Mouse (Mus musculus) ovary, postnatal 14 days (tissue): ENCODE data around the gene Ppp1r9b.
"Not testable (repeated sequence)": the region's sequence is repeated elsewhere in the genome, so short reads cannot be mapped to it uniquely, and the experiment has no call there.

Experiments
- DNase-seq: peaks from one replicate; pipeline ENCODE4 v3.0.0; 2022; ENCODE audit warnings: low spot score

Gene Ppp1r9b

GRCm38 (mm10) chr11:94990749-94991577 lies at the start of gene Ppp1r9b:
Gene Ppp1r9b (plus strand): TSS chr11:94991035.
- DNase-seq = peak; percentile 89

- no peak for DNase-seq
Measured at GRCm38 (mm10) chr11:94941121-94941520, 49.7 kb upstream of the Ppp1r9b start.

GRCm38 (mm10) chr11:94941776-94942175 lies 49.1 kb upstream of the Ppp1r9b start:
- DNase-seq = no peak

- DNase-seq = no peak
Measured at GRCm38 (mm10) chr11:94942282-94943023, 48.4 kb upstream of the Ppp1r9b start.

DNA sequence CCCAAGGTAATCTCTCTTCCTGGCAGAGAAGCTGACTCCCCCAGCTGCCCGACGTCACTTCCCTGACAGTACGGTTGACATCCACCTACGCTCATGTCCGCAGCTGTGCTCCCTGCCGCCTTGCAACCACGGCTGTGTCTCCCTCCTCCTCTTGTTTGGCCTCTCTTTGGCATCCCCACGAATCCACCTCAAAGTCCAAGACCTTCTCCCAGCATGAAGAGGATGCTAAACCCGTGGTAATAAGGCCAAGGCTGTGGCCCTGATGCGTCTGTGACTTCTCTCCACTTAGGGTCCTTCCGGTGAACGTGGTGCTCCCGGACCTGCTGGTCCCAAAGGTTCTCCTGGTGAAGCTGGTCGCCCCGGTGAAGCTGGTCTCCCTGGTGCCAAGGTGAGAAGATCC lies 47.8 kb upstream of the Ppp1r9b start:
- DNase-seq = no peak

DNA sequence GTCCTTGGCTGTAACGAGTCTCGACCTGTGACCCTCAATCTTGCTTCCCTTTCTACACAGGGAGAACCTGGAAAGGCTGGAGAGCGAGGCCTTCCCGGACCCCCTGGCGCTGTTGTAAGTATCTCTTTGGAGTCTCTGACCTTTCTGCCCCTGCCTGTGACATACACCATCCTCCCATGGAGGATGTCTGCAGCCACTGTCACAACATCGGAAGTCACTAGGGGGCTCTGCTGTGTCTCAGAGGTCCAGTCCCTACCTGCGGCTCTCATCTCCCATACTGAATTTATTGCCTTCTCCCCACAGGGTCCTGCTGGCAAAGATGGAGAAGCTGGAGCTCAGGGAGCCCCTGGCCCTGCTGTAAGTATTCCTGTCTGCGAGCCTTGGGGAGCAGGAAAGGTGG lies 46.5 kb upstream of the Ppp1r9b start:
- no peak for DNase-seq

DNA sequence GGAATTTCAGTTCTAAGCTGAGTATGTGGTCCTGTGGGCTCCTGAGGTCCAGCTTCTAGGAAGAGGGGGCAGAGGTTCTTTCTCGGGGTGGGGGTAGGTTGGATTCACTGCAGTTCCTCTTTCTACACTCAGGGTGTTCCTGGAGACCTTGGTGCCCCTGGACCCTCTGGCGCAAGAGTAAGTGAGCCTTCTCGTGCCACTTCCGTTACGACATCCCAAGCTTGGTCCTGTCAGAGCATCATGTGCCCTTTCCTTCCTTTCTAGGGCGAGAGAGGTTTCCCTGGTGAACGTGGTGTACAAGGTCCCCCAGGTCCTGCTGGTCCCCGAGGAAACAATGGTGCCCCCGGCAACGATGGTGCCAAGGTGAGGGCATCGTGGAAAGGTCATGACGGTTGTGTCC lies 45.6 kb upstream of the Ppp1r9b start:
- no peak for DNase-seq

DNA sequence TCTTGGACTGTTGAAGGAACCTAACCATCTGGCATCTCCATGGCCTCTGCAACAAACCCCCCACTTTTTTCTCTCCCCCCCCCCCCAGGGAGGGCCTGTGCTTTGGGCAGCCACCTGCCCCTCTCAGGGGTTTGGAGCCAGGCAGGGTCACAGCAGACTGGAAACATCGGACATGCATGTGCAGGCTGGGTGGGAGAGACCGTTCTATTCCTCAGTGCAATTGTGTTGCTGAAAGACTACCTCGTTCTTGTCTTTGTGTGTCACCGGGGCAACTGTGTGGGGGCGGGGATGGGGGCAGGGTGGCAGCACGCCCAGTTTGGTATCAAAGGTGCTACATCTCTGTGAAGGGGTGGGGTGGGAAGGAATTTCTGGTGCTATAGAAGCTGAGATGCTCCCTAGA lies 38.7 kb upstream of the Ppp1r9b start:
- DNase-seq = no peak

DNA sequence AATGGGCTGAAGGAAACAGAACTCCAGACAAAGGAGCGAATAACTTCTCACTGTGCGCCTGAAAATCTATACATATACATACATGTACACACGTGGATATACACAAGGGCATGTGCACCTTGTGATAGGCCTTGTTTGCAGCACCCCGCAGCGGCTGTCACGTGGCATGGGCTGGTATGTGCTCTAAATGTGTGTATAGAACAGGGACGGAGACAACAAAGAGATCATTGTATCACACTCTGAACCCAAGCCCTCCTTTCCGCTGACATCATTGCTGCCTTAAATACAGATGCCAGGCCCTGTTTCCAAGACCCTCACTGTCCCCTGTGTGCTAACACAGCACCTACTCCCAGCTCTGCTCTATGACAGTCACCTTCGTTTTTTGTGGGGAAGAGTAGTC lies 35.7 kb upstream of the Ppp1r9b start:
- DNase-seq = no peak

GRCm38 (mm10) chr11:94957693-94958064 lies 33.2 kb upstream of the Ppp1r9b start:
- no peak for DNase-seq

DNA sequence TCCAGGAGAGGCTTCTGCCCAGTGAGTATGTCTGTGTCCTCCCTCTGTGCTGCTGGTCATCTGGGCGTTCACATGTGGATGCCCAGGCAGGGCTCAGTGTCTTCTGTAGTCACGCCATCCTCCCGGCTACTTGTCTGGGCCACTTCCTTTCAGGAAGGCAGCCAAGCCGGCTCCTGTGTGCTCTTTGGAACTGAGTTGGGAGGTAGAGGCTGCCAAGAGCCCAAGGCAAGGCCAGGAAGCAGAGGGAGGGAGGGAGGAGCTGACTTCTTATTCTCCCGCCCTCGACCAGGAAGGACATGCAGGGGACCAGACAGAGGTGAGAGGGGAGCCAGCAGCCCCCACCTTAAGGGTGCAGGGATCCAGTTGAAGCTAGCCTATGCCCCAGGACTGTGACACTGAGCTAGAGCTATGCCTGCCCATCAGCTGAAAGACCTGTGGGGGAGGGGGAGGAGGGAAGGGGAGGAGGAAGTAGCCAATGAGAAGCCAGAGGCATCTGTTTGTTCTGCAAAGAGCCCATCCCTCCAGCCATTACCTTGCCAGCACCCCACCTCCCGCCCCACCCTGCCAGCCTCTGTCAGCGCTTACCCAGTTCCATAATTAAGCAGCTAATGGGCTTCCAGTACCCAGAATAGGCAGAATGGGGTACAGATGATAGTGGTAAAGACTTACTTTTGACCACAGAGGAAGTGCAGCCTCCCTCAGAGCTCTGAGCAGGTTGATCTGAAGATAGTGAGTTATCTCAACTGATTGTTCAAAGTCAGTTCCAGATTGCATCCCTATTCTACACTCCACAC lies 32.6 kb upstream of the Ppp1r9b start:
- peak; percentile 63 for DNase-seq

DNA sequence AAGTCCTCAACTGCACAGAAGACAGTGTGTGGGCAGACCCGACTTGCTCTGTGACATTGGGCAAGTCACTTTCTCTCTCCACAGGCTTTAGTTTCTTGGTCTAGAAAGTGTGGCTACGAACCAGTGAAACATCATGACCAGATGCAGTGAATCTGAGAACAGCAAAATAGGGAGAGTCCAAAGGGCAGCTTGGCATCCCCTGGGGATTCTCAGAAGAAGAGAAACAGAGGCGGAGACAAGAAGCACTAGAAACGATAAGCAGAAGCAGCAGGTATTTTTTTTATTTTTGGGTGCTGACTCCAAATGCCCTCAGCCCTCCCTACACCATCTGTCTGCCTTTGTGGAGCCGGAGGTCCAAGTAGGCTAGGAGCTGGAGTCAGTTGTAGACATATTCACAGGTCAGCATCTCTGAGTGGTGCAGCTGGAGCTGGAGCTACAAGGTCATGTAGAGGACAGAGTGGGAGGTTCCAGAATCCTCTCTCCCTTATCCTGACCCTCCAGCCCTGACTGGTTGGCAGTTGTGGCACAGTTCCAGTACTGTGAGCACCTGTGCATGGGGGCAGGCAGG lies 28.2 kb upstream of the Ppp1r9b start:
- no peak for DNase-seq

- no peak for DNase-seq
Measured at GRCm38 (mm10) chr11:94967419-94967818, 23.4 kb upstream of the Ppp1r9b start, which contains the start of gene Hils1. Gene Hils1 (plus strand): TSS chr11:94967593.

- DNase-seq = no peak
Measured at GRCm38 (mm10) chr11:94968187-94968586, 22.6 kb upstream of the Ppp1r9b start.

DNA sequence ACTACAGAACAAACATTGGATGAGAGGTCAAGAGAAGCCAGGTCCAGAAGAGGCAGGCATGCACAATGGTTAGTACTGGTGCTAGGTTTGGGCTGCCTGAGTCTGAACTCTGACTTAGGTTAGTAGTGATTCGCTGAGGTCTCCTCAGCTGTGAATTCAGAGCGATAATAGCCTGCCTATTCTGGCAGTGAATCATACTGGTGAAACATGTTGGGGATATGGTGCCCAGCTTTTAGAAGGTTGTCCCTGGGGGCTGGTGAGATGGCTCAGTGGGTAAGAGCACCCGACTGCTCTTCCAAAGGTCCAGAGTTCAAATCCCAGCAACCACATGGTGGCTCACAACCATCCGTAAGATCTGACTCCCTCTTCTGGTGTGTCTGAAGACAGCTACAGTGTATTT lies 21.1 kb upstream of the Ppp1r9b start:
- not testable (repeated sequence) for DNase-seq

DNA sequence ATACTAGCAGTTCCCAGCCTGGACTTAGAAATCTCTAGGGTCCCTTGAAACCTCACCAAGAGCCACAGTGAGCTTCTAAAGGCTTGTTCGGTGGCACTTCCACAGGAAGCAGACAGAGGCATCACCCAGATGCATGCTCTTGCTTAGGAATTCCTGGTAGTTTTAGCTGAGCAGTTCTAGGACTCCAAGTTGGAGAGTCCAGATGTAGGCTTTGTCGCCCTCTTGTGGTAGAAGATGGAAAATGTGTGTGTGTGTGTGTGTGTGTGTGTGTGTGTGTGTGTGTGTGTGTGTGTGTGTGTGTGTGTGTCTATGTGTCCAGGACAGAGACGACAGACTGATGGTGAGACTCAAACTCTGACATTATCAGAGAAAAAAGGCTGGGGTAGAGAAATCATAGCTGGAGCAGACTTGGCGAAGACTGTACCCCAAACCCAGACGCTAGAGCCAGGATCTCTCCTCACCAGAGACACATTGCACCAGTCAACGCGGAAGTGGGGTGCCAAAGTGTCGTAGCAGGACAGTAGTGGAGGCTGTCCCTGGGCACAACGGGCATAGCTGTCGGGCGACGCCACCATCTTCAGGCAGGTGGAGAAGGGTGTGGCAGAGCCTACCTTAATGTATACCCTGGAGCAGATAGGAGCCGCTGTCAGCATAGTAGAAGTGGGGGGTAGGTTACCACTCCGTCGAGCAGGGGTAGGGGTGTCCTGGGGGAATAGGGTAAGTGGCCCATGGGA lies 20.5 kb upstream of the Ppp1r9b start:
- DNase-seq = peak; percentile 85

GRCm38 (mm10) chr11:94971895-94972615 lies 18.8 kb upstream of the Ppp1r9b start:
- no peak for DNase-seq

DNA sequence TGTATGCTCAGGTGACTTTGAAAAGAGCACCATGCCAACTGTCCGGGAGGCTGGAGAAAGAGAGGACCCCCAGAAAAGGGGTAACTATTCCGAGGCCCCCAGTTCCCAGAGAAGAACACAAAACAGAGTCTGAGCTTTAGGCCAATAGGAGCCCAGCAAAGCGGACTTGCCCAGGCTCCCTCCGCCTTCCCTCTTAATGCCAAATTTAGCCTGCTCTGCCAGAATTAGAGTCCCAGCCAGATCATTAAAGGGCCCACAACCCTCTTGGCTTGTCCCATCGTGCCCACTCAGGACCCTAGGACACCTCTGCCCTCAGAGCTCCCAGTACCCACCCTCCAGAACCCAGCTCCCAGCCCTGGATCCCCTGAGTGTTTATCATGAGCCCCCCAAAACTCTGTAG lies 17.9 kb upstream of the Ppp1r9b start:
- no peak for DNase-seq

- DNase-seq = no peak
Measured at GRCm38 (mm10) chr11:94973313-94973712, 17.5 kb upstream of the Ppp1r9b start.

DNA sequence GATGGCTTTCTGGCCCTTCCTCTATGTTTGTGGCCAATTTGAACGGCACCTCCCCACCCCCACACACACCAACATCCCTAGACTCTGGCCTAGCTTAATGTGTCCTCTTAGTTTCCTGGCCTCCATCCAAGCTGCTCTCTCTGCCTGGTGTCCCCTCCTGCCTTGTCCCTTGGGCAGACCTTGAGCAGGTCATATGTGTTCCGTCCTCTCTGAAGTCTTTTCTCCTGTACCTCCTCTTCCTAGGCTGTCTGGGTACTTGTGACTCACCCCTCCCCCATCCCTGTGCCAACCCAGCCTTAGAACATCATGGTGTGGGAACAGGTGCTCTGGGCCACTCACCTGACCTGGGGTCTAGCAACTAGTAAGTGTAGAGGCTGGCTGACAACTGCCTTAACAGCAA lies 15.9 kb upstream of the Ppp1r9b start:
- no peak for DNase-seq

DNA sequence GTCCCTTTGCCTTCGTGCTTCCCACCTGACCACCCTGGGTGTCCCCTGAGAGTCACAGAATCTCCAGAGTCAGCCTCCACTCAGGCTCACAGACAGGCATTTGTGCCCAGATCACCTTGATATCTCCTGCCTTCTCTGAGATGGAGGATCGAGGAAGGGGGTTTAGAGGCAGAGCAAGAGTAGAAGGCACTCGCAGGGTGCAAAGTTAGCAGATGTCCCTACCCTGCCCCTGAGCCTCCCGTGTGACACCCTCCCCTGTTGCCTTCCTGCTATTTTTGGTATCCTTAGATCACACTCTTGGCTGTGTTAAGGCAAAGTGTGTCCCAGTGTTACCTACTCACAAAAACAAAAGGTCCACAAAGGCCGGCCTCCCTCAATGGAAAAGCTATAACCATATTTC lies 14.6 kb upstream of the Ppp1r9b start, which contains the start of gene Sgca:
Gene Sgca (minus strand): TSS at position 129 of the 400 bp plus-strand sequence.
- no peak for DNase-seq
